Comparison of ENCODE assay signal across 14 mouse cellular contexts in the genomic region with DNA sequence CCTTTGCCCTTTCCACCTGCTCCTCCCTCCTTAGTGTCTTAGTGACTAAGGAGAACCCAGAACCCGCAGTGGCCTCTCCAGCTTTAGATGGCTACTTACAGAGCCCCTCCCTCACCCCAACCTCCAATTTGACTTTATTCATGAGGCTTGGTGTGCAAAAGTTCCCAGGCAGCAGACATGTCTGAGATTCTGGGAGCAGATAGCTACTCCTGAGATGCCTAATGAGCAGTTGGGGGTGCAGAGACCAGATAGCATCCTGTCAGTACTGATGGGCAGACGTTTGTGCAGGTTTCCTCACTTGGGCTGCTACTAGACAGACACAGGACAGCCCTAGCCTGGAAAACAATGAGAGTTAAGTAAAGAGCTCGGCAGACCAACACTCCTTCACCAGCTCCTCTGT.
A peak's percentile ranks its signal among the peaks of the same experiment; 100 is the strongest.
DNase-seq lines count a peak whose midpoint lies in the region; ATAC-seq lines count a peak whose summit lies in the region.
"Had no signal": no experiment of that assay in that cellular context is flagged by ENCODE, and none has a peak within 500 bp of the region (broad histone marks: within the 10 kb centered on the region; RNA-seq: fewer than 3 reads in every experiment).

No protein-coding gene starts in this region.

- ATAC-seq in heart, embryonic 12.5 days (ENCODE audit: insufficient number of reproducible peaks, low FRiP score): no peak
- ATAC-seq in midbrain, embryonic 16.5 days: no peak
- ATAC-seq in midbrain, embryonic 12.5 days (ENCODE audit: low FRiP score, low read depth): peak; percentile 24

- no peak overlapping the region for H3K27ac ChIP-seq in heart, embryonic 12.5 days (ENCODE audit: poor library complexity, severe bottlenecking)
- H3K27ac ChIP-seq in midbrain, embryonic 10.5 days (replicated peaks): peak overlapping the region; percentile 42; the same call in 1 of the 2 replicates
- H3K27ac ChIP-seq in midbrain, embryonic 16.5 days (ENCODE audit: low read length): no peak overlapping the region; the same call in 1 of the 2 replicates
- no peak overlapping the region for H3K27ac ChIP-seq in midbrain, embryonic 12.5 days (replicated peaks)

- H3K9me3 ChIP-seq in heart, embryonic 12.5 days (replicated peaks): no peaks in the 10 kb centered on the region
- no peaks in the 10 kb centered on the region for H3K9me3 ChIP-seq in midbrain, embryonic 10.5 days (replicated peaks)
- no peaks in the 10 kb centered on the region for H3K9me3 ChIP-seq in midbrain, embryonic 16.5 days (replicated peaks; ENCODE audit: control insufficient read depth, low read length, poor library complexity, severe bottlenecking)
- no peaks in the 10 kb centered on the region for H3K9me3 ChIP-seq in midbrain, embryonic 12.5 days
- H3K9me3 ChIP-seq: embryonic facial prominence, embryonic 10.5 days had no signal

- H3K27me3 ChIP-seq in heart, embryonic 12.5 days (replicated peaks): no peaks in the 10 kb centered on the region
- no peaks in the 10 kb centered on the region for H3K27me3 ChIP-seq in midbrain, embryonic 10.5 days (ENCODE audit: low read depth, poor library complexity, severe bottlenecking)
- H3K27me3 ChIP-seq in midbrain, embryonic 16.5 days (ENCODE audit: control insufficient read depth, insufficient read depth, low read depth, low read length): no peaks in the 10 kb centered on the region
- no peaks in the 10 kb centered on the region for H3K27me3 ChIP-seq in midbrain, embryonic 12.5 days

- peak; percentile 92 for DNase-seq in heart, adult 11 months
- DNase-seq in midbrain, embryonic 10.5 days (ENCODE audit: low spot score): no peak
- DNase-seq in retina, embryonic 14.5 days (ENCODE audit: low spot score): peak; percentile 15
- no peak for DNase-seq in urinary bladder, adult 2 months (ENCODE audit: low spot score)
- no peak for DNase-seq in adrenal gland, postnatal 25 days
- DNase-seq: B cell, adult 2 months; cerebellum, adult 2 months; left cerebral cortex, postnatal 4 days; liver; right cerebral cortex, postnatal 4 days had no signal

- no peaks in the 10 kb centered on the region for H3K36me3 ChIP-seq in heart, embryonic 12.5 days
- H3K36me3 ChIP-seq in midbrain, embryonic 10.5 days: no peaks in the 10 kb centered on the region
- no peaks in the 10 kb centered on the region for H3K36me3 ChIP-seq in midbrain, embryonic 16.5 days (ENCODE audit: control insufficient read depth, insufficient read depth, low read length)
- no peaks in the 10 kb centered on the region for H3K36me3 ChIP-seq in midbrain, embryonic 12.5 days
- H3K36me3 ChIP-seq: embryonic facial prominence, embryonic 10.5 days had no signal

- no peak overlapping the region for H3K9ac ChIP-seq in heart, embryonic 12.5 days
- H3K9ac ChIP-seq in midbrain, embryonic 16.5 days (ENCODE audit: low read depth, low read length): no peak overlapping the region
- H3K9ac ChIP-seq in midbrain, embryonic 12.5 days (replicated peaks): no peak overlapping the region

- H3K4me3 ChIP-seq in heart, embryonic 12.5 days: no peak overlapping the region
- H3K4me3 ChIP-seq in midbrain, embryonic 10.5 days: no peak overlapping the region
- H3K4me3 ChIP-seq in midbrain, embryonic 16.5 days (ENCODE audit: low read depth, low read length): no peak overlapping the region
- H3K4me3 ChIP-seq in midbrain, embryonic 12.5 days: no peak overlapping the region

- whole genome bisulfite sequencing in heart, embryonic 12.5 days: 36% methylated on average over 3 of the region's 3 CpGs
- 25% methylated on average over 3 of the region's 3 CpGs for WGBS in midbrain, embryonic 10.5 days
- 30% methylated on average over 3 of the region's 3 CpGs for WGBS in midbrain, embryonic 16.5 days
- 29% methylated on average over 3 of the region's 3 CpGs for WGBS in midbrain, embryonic 12.5 days

- peaks cover 37% of the 10 kb centered on the region for H3K4me1 ChIP-seq in heart, embryonic 12.5 days (replicated peaks)
- H3K4me1 ChIP-seq in midbrain, embryonic 10.5 days: peaks cover 17% of the 10 kb centered on the region
- H3K4me1 ChIP-seq in midbrain, embryonic 16.5 days (ENCODE audit: control insufficient read depth, insufficient read depth, low read length): peaks cover 12% of the 10 kb centered on the region
- peaks cover 12% of the 10 kb centered on the region for H3K4me1 ChIP-seq in midbrain, embryonic 12.5 days

- H3K4me2 ChIP-seq in heart, embryonic 12.5 days: no peak overlapping the region
- no peak overlapping the region for H3K4me2 ChIP-seq in midbrain, embryonic 16.5 days (ENCODE audit: low read length)
- peak overlapping the region; percentile 28 for H3K4me2 ChIP-seq in midbrain, embryonic 12.5 days (replicated peaks)

Comparison
In these comparisons a context has a peak if more than half of its experiments do, and no peak if none do; other contexts are left out.
1. DNase-seq: peak in heart, adult 11 months (single experiment) and retina, embryonic 14.5 days (single experiment); none in midbrain, embryonic 10.5 days (single experiment), urinary bladder, adult 2 months (single experiment) and adrenal gland, postnatal 25 days (single experiment).